Mouse (Mus musculus) ES-Bruce4 (cell line): ENCODE data around the gene Nmnat3.

ENCODE experiments used
- CTCF ChIP-seq: IDR thresholded peaks from one replicate; pipeline ENCODE4 v1.8.1; 2011; ENCODE audit warnings: low read depth, low read length
- EP300 ChIP-seq: IDR thresholded peaks from 2 replicates; pipeline ENCODE4 v1.6.1; 2011; ENCODE audit warnings: low read depth, low read length; ENCODE audit not compliant: insufficient read depth
- POLR2A ChIP-seq: IDR thresholded peaks from one replicate; pipeline ENCODE4 v1.8.1; 2011; ENCODE audit warnings: low read length; ENCODE audit not compliant: insufficient read depth

GRCm38 (mm10) chr9:98326088-98326487, 38.9 kb downstream of the Nmnat3 start:
- TF ChIP-seq POLR2A, result no peak
- no peak for TF ChIP-seq CTCF
- no peak for TF ChIP-seq EP300
